Mouse (Mus musculus): ENCODE measurements around the gene Nktr.

- peak; percentile 99 for TF ChIP-seq CTCF (IDR thresholded peaks at IDR 0.05; ENCODE audit: low read depth)
- TF ChIP-seq EP300 (IDR thresholded peaks at IDR 0.05; ENCODE audit: low read depth) = no peak
Measured at GRCm38 (mm10) chr9:121697150-121698049, 21.6 kb upstream of the Nktr start.
